Mouse (Mus musculus): ENCODE data around the gene Pacsin2.
"Not testable (repeated sequence)": the region's sequence is repeated elsewhere in the genome, so short reads cannot be mapped to it uniquely, and the experiment has no call there.

Gene Pacsin2

GRCm38 (mm10) chr15:83464083-83464904 lies at the start of gene Pacsin2:
Gene Pacsin2, minus strand, starts transcription at chr15:83464606.
- peak; percentile 82 for DNase-seq

GRCm38 (mm10) chr15:83512489-83513281 lies 48.3 kb upstream of the Pacsin2 start:
- no peak for DNase-seq

- peak; percentile 92 for DNase-seq
Observed at GRCm38 (mm10) chr15:83510805-83511405, 46.5 kb upstream of the Pacsin2 start, which contains the start of gene Ttll1. Gene Ttll1, minus strand, starts transcription at chr15:83510893.

- DNase-seq: no peak
Observed at GRCm38 (mm10) chr15:83509950-83510804, 45.8 kb upstream of the Pacsin2 start.

- not testable (repeated sequence) for DNase-seq
Observed at GRCm38 (mm10) chr15:83501483-83501882, 37.1 kb upstream of the Pacsin2 start.

- no peak for DNase-seq
Observed at GRCm38 (mm10) chr15:83500352-83500751, 35.9 kb upstream of the Pacsin2 start.

GRCm38 (mm10) chr15:83499211-83499755 lies 34.9 kb upstream of the Pacsin2 start:
- no peak for DNase-seq

- DNase-seq: no peak
Observed at GRCm38 (mm10) chr15:83497299-83497698, 32.9 kb upstream of the Pacsin2 start.

- DNase-seq: no peak
Observed at GRCm38 (mm10) chr15:83495787-83496367, 31.5 kb upstream of the Pacsin2 start.

- DNase-seq: no peak
Observed at GRCm38 (mm10) chr15:83495195-83495594, 30.8 kb upstream of the Pacsin2 start.

- DNase-seq: no peak
Observed at GRCm38 (mm10) chr15:83494572-83494920, 30.1 kb upstream of the Pacsin2 start.

- DNase-seq: no peak
Observed at GRCm38 (mm10) chr15:83493856-83494571, 29.6 kb upstream of the Pacsin2 start.

GRCm38 (mm10) chr15:83491891-83492290 lies 27.5 kb upstream of the Pacsin2 start:
- DNase-seq: no peak

- DNase-seq: no peak
Observed at GRCm38 (mm10) chr15:83489471-83489870, 25.1 kb upstream of the Pacsin2 start.

- no peak for DNase-seq
Observed at GRCm38 (mm10) chr15:83487477-83488115, 23.2 kb upstream of the Pacsin2 start.

- DNase-seq: no peak
Observed at GRCm38 (mm10) chr15:83484311-83484710, 19.9 kb upstream of the Pacsin2 start.

- no peak for DNase-seq
Observed at GRCm38 (mm10) chr15:83483482-83483881, 19.1 kb upstream of the Pacsin2 start.

GRCm38 (mm10) chr15:83482645-83483224 lies 18.3 kb upstream of the Pacsin2 start:
- DNase-seq: no peak

GRCm38 (mm10) chr15:83481236-83481780 lies 16.9 kb upstream of the Pacsin2 start:
- no peak for DNase-seq

GRCm38 (mm10) chr15:83479818-83480217 lies 15.4 kb upstream of the Pacsin2 start:
- no peak for DNase-seq
